Mouse (Mus musculus) liver, adult 2 months (tissue): ENCODE measurements around the gene Sowahb. TPM values are rescaled to one million over a fixed set of nuclear protein-coding genes. Genes with fewer than 3 reads are reported as not detected.
A peak's percentile ranks its signal among the peaks of the same experiment; 100 is the strongest.

Experiments used
- DNase-seq: peaks from one replicate; pipeline ENCODE4 v3.0.0-alpha.2; 2011; ENCODE audit warnings: low read depth, low spot score; ENCODE audit errors: extremely low read depth
- H3K27ac ChIP-seq: fragments of 200-500 bp; replicated peaks from 2 replicates; pipeline ENCODE4 v1.5.1; 2012; ENCODE audit warnings: low read depth, mild to moderate bottlenecking, control low read depth, inconsistent platforms, low read length; ENCODE audit not compliant: insufficient read depth
- H3K27me3 ChIP-seq: fragments of 200-500 bp; 2 replicates; pipeline ENCODE4 v1.6.1; 2012; ENCODE audit warnings: mild to moderate bottlenecking, moderate library complexity, low read length, inconsistent platforms; ENCODE audit not compliant: control insufficient read depth, insufficient read depth
- H3K36me3 ChIP-seq: fragments of 200-500 bp; 2 replicates; pipeline ENCODE4 v1.6.1; 2012; ENCODE audit warnings: low read length, inconsistent platforms; ENCODE audit not compliant: control insufficient read depth, insufficient read depth
- H3K4me1 ChIP-seq: fragments of 200-500 bp; 2 replicates; pipeline ENCODE4 v1.6.1; 2011; ENCODE audit warnings: low read length; ENCODE audit not compliant: control insufficient read depth, insufficient read depth
- H3K4me3 ChIP-seq: fragments of 200-500 bp; 2 replicates; pipeline ENCODE4 v1.5.1; 2011; ENCODE audit warnings: low read depth, mild to moderate bottlenecking, control low read depth, low read length, moderate library complexity; ENCODE audit not compliant: insufficient read depth
- H3K79me2 ChIP-seq: fragments of 200-500 bp; 2 replicates; pipeline ENCODE4 v1.6.1; 2012; ENCODE audit warnings: inconsistent platforms, mild to moderate bottlenecking, low read length, moderate library complexity; ENCODE audit not compliant: control insufficient read depth, insufficient read depth
- H3K9ac ChIP-seq: fragments of 200-500 bp; 2 replicates; pipeline ENCODE4 v1.6.1; 2012; ENCODE audit warnings: low read depth, mild to moderate bottlenecking, control low read depth, inconsistent platforms, low read length
- CTCF ChIP-seq: fragments of 200-500 bp; IDR thresholded peaks from 2 replicates; pipeline ENCODE4 v1.5.1; 2011; ENCODE audit warnings: low read depth, low read length, control low read depth
- POLR2A ChIP-seq: fragments of 200-500 bp; IDR thresholded peaks from 2 replicates; pipeline ENCODE4 v1.6.1; 2011; ENCODE audit warnings: low read length, control low read depth; ENCODE audit not compliant: insufficient read depth; ENCODE audit errors: extremely low read depth
- WGBS: fragments of 180-500 bp; shearing (Covaris S2); methylation state at CpG from one replicate; pipeline ENCODE4 v1.1.7; 2018; 5-methylcytosine and 5-hydroxymethylcytosine counted together
- polyA plus RNA-seq: library from polyadenylated mRNA; depleted of rRNA; stranded (reverse); fragments of >200 nt; gene quantifications from 2 replicates; pipeline ENCODE4 v1.2.3, GENCODE M21; 2012
- total RNA-seq: library from RNA; depleted of rRNA; stranded (reverse); fragments of >200 nt; gene quantifications from 2 replicates; pipeline ENCODE4 v1.2.3, GENCODE M21; 2014

Gene Sowahb
- total and polyA plus RNA-seq, 2 experiments = 1.2 to 3.4 TPM

GRCm38 (mm10) chr5:93040095-93040494, 4.7 kb downstream of the Sowahb start:
- Histone ChIP-seq H3K27me3 (no peaks in the 10 kb centered on the region), H3K9ac (no peak overlapping the region), H3K36me3 (no peaks in the 10 kb centered on the region), H3K27ac (peak overlapping the region; percentile 22; the same call in 1 of the 2 replicates), H3K4me1 (peaks cover 21% of the 10 kb centered on the region), H3K79me2 (peaks cover 9% of the 10 kb centered on the region; the same call in 1 of the 2 replicates), H3K4me3 (no peak overlapping the region)
- DNase-seq = peak; percentile 89
- no peak for TF ChIP-seq POLR2A
- TF ChIP-seq CTCF = no peak
- WGBS = 10% methylated on average over 5 of the region's 5 CpGs

- Histone ChIP-seq H3K4me1 (peaks cover 23% of the 10 kb centered on the region), H3K9ac (no peak overlapping the region), H3K27me3 (no peaks in the 10 kb centered on the region), H3K36me3 (no peaks in the 10 kb centered on the region), H3K79me2 (no peaks in the 10 kb centered on the region), H3K27ac (no peak overlapping the region), H3K4me3 (no peak overlapping the region)
- DNase-seq = no peak
- TF ChIP-seq POLR2A (no peak), CTCF (no peak)
- WGBS = 68% methylated on average over 7 of the region's 7 CpGs
Observed at GRCm38 (mm10) chr5:93036254-93036653, 8.6 kb downstream of the Sowahb start.

- DNase-seq = no peak
- no peaks in the 10 kb centered on the region for H3K79me2 ChIP-seq
- TF ChIP-seq POLR2A (no peak), CTCF (no peak)
- H3K36me3 ChIP-seq = no peaks in the 10 kb centered on the region
- H3K9ac ChIP-seq = no peak overlapping the region
- peaks cover 30% of the 10 kb centered on the region for H3K4me1 ChIP-seq
- no peak overlapping the region for H3K4me3 ChIP-seq
- WGBS = 21% methylated on average over 1 of the region's 1 CpGs
- no peaks in the 10 kb centered on the region for H3K27me3 ChIP-seq
- H3K27ac ChIP-seq = no peak overlapping the region
Observed at GRCm38 (mm10) chr5:93035285-93035684, 9.5 kb downstream of the Sowahb start.

- Histone ChIP-seq H3K27ac (no peak overlapping the region), H3K4me3 (no peak overlapping the region), H3K4me1 (peaks cover 24% of the 10 kb centered on the region), H3K79me2 (no peaks in the 10 kb centered on the region), H3K27me3 (no peaks in the 10 kb centered on the region), H3K9ac (no peak overlapping the region), H3K36me3 (no peaks in the 10 kb centered on the region)
- WGBS = 89% methylated on average over 5 of the region's 5 CpGs
- peak; percentile 82 for DNase-seq
- TF ChIP-seq CTCF = no peak
- TF ChIP-seq POLR2A = no peak
Observed at GRCm38 (mm10) chr5:93033087-93033870, 11.5 kb downstream of the Sowahb start.

- peak; percentile 64 for DNase-seq
- Histone ChIP-seq H3K4me1 (peaks cover 28% of the 10 kb centered on the region), H3K4me3 (no peak overlapping the region), H3K36me3 (no peaks in the 10 kb centered on the region), H3K27me3 (no peaks in the 10 kb centered on the region), H3K9ac (no peak overlapping the region), H3K27ac (peak overlapping the region; percentile 12), H3K79me2 (no peaks in the 10 kb centered on the region)
- TF ChIP-seq CTCF (no peak), POLR2A (no peak)
- WGBS = 39% methylated on average over 4 of the region's 4 CpGs
Observed at GRCm38 (mm10) chr5:93032621-93033020, 12.2 kb downstream of the Sowahb start.

GRCm38 (mm10) chr5:93030869-93031268, 14.0 kb downstream of the Sowahb start:
- Histone ChIP-seq H3K4me3 (no peak overlapping the region), H3K27me3 (no peaks in the 10 kb centered on the region), H3K4me1 (peaks cover 44% of the 10 kb centered on the region), H3K36me3 (no peaks in the 10 kb centered on the region), H3K9ac (no peak overlapping the region), H3K79me2 (no peaks in the 10 kb centered on the region), H3K27ac (peak overlapping the region; percentile 22)
- TF ChIP-seq CTCF (no peak), POLR2A (no peak)
- WGBS = 53% methylated on average over 3 of the region's 3 CpGs
- peak; percentile 78 for DNase-seq
